Mouse (Mus musculus) NIH3T3 (cell line): Measurements from ENCODE around the gene Hivep3.

ENCODE experiments used
- DNase-seq: peaks from one replicate; pipeline ENCODE4 v3.0.0-alpha.2; 2012; ENCODE audit warnings: low read depth

The Hivep3 gene

DNA sequence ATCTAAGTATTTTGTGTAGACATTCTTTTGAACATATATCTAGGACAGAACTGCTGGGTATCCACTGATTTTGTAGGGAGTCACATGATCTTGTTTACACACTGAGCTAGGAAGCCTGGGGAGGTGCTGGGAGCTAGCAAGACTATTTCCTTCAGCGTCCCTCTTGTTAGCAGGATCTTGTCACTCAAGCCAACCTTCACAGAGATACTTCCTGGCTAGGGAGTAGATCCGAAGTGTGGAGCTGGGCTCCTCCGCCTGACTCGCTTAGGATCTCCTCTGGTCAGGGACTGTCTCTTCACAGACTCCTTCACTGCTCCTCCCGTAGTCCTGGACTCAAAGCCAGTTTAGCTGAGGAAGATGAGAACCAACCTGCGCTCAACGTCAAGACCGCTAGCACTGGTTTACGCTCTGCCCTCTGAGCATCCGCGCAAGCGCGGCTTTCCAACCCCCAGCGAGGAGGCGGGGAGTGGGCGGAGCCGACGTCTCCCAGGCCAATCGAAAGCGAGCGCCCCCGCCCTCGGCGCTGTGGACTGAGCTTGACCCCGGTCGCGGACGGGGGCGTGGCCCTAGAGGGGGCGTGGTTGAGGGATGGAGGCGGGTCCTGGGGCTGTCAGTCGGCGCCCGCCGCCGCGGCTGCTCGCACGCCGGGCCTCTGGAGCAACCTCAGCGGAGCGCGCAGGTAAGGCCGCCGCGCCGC is at the start of gene Hivep3:
Gene Hivep3 (plus strand): TSS at position 601 of the 697 bp plus-strand sequence.
- DNase-seq, result peak; percentile 91

DNA sequence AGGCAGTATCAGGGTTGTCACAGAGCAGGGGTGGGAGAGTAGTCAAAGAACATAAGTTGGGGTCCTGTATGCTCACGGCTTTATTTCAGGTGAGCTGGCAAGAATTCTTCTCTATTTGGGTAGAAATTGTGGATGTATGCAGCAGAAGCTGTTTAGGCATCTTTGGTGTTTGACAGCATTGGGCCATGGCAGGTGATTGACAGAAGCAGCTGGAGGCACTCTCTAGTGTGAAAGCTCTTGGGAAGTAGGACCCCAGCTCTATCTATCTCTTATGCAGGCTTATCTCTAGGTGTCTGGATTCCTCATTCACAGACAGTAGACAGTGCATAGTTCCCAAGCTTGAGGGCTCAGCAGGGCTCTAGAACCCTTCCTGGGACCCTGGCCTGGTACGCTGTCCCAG is 47.8 kb upstream of the Hivep3 start:
- no peak for DNase-seq

- peak; percentile 24 for DNase-seq
These were observed 35.2 kb upstream of the Hivep3 start for GRCm38 (mm10) chr4:119698339-119698738.

DNA sequence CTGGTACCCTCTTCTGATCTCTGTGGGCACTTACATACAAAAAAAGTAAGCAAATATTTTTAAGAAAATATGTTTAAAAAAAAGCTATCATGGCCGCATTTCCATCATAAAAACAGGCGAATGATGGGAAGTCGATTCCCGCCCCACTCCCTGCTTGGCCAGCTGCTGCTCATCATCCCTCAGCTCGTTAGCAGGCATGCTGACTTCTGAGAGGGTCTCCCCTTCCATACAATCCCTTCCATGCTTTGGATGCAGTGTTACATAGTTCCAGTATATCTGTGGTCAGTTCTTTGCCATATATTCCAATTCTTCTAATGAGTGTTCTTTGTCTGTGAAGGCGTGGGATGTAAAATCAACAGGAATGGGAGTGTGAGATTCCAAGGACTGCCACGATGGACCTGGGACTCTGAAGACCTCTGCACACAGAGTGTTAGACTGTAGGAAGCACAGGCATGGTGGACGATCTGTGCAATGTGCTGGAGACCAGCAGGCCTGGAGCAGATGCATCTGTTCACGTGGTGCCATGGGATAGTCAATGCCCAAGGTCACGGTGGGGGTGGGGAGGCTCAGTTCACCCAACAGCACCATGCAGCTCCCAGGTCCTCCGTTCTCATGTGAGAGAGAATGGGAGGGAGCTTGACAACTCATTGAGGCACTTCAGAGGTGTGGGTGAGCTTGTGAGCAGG is 32.2 kb upstream of the Hivep3 start:
- no peak for DNase-seq

GRCm38 (mm10) chr4:119703965-119704364 is 29.6 kb upstream of the Hivep3 start:
- no peak for DNase-seq

GRCm38 (mm10) chr4:119707326-119707725 is 26.3 kb upstream of the Hivep3 start:
- no peak for DNase-seq

- no peak for DNase-seq
These were observed 25.8 kb upstream of the Hivep3 start for GRCm38 (mm10) chr4:119707751-119708150.

- DNase-seq, result no peak
These were observed 23.4 kb upstream of the Hivep3 start for GRCm38 (mm10) chr4:119710208-119710607.

GRCm38 (mm10) chr4:119717443-119717842 is 16.1 kb upstream of the Hivep3 start:
- DNase-seq, result no peak

DNA sequence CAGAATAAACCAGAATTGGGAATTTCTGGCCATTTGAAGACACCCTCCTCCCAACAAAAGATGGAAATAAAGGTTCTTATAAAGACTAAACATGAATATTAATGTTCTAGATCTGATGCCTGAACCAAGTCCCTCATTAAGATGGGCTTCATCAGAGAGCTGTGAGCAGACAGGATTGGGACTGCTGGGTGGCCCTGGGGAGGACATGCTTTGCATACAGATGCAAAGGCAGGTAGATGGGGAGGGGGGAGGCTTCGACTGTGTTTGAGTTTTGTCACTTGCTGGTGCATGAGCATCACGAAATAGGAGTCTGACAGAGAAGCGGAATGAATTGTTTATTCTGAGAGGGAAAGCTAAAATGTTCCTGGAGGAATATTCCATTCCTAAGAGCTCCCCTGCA is 12.1 kb upstream of the Hivep3 start:
- DNase-seq, result no peak

DNA sequence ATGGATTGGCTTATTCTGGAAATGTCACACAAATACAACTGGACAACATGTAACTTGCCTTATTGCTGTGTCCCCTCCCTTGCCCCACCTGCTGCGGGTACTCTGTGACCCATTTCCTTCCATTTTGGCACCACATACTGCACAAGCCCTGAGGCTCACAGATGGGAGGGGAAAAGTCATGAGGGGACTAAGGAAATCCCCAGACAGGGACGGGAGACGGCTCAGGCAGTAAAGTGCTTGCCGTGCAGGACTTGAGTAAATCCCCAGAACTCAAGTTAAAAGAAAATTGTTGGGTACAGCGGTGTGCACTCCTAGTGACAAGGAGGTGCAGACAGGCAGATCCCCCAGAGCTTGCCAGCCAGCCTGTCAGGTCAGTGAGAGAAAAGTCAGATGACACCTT is 7.5 kb upstream of the Hivep3 start:
- DNase-seq, result no peak

- no peak for DNase-seq
These were observed 5.7 kb upstream of the Hivep3 start for GRCm38 (mm10) chr4:119727871-119728270.

DNA sequence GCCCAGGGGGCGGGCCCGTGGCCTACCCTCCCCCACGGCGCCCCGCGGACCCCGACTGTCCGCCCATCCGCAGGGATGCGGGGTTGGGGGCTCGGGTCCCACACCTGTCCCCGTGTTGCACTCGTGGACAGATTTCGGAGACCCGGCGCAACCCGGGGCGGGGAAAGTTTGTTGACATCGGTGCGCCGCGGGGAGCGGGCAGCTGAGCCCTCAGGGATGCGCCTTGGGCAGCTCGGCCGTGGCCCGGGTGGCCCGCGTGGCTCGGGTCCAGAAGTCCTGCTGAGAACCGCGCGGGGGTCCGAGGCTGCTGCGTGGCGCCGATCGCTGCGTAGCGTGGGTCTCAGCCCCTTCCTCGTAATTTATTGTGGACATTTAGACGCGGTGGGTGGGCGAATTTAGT is 358 bp downstream of the Hivep3 start:
- DNase-seq, result no peak

GRCm38 (mm10) chr4:119734352-119734751 is 768 bp downstream of the Hivep3 start:
- no peak for DNase-seq

DNA sequence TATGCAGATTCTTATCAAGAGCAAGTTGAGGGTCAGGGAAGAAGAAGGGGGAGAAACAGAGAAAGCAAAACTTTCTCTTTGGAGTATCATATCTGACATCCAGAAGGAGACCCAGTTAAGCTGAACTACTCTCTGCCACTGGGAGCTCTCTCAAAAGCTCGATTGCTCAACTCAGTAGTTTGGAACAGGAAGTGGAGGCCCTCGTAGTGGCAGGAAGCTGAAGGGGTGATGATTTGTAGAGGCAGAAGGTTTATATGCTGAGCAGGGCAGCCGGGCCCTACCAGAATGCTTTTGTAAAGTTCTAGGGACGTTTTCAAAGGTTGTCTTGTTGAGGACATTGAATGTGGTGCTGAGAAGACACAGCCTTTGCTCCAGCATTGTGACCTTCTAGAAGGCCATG is 5.1 kb downstream of the Hivep3 start:
- DNase-seq, result peak; percentile 32

DNA sequence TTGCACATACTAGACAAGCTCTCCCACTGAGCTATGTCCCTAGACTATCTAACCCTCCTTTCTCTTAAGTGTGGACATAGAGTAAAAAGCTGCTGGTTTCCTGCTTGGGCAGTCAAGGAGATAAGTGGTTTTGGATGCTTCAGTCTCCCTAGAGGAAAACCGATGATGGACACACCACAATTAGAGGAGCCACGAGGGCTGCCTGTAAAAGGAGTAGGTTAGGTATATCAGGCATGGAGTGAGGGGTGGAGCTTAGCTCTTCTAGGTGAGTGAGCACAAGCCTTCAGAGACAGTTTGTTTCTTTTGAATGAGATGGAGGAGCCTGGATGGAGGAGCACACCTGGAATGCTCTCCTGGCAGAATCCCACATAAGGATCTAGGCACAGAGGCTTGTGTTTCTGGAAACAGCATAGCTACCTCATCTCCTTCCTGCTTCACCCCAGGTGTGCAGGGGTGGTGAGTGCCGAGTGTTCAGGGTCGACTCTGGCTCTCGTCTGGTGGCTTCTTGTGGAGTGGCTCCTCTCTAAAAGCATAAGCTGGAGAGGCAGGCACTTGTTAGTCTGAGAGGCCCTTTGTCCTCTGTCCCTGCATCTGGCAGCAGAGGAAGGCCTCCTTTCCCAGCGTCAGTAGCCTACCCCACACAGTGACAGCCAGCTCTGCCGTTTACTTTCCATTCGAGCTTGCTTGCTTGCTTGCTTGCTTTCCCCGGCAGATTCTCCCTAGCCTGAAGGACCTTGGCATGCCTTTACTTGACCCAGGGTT is 5.9 kb downstream of the Hivep3 start:
- DNase-seq, result no peak

- DNase-seq, result no peak
These were observed 14.8 kb downstream of the Hivep3 start for GRCm38 (mm10) chr4:119748341-119748740.

- peak; percentile 32 for DNase-seq
These were observed 16.6 kb downstream of the Hivep3 start for GRCm38 (mm10) chr4:119750157-119750556.

GRCm38 (mm10) chr4:119750681-119751211 is 17.2 kb downstream of the Hivep3 start:
- DNase-seq, result peak; percentile 72

DNA sequence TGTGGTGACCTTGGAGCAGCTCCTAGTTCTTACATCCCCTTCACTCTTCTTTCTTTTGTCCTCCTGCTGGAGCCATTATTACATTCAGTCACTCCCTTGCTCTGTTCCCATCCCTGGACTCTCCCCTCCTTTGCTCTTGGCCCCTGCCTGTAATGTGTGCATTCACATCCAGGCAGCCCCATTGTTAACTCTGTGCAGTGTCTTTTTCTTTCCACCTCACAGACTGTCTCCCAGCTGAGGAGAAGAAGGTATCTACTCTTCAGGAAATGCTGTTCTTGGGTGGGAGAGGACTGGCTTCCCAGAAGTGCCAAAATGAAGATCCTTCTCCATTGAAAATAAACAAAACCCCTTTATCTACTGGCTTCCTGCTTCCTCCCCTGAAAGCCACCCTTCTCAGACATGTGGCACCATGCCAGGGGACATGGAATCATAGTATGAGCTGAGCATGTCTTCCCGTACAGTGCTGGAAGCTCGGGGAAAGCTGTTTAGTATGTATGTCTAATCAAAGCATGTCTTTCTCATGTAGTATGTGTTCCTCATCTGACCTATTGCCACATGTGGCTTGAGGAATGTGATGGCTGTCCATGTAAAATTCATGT is 17.9 kb downstream of the Hivep3 start:
- DNase-seq, result peak; percentile 19

- no peak for DNase-seq
These were observed 26.1 kb downstream of the Hivep3 start for GRCm38 (mm10) chr4:119759574-119760233.

DNA sequence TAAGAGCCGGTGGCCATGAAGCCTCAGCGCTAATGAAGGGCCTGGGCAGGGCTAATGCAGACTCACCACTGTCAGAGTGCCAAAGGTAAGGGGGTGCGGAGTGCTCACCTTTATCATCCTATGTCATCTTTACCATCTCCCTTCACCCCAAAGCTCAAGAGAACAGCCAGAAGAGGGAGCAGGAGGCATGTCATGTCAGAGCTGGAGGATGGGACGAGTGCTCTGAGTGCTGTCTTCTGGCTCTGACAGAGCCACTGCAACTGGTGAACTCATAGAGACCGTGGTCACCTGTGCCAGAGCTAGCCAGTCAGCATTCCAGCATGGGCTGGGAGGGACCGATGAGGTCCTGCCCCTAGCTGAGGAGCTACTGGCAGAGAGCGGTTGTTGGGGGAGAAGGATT is 27.2 kb downstream of the Hivep3 start:
- DNase-seq, result peak; percentile 13
